In genomic region chr1:45309015-45309414, GRCm38 (mm10) we compare ENCODE assay signal across 28 mouse cellular contexts. TPM values are rescaled to one million over a fixed set of nuclear protein-coding genes. Genes with fewer than 3 reads are reported as not detected.
DNase-seq lines count a peak whose midpoint lies in the region; TF ChIP-seq lines count a peak whose summit lies in the region.
"Had no signal": no experiment of that assay in that cellular context is flagged by ENCODE, and none has a peak within 500 bp of the region (broad histone marks: within the 10 kb centered on the region; RNA-seq: fewer than 3 reads in every experiment).

No protein-coding gene starts in this region.

- intact Hi-C loops in heart, postnatal 14 days (cut with DNase I) = no loop called here

- TF ChIP-seq POLR2A in myocyte (IDR thresholded peaks at IDR 0.05; ENCODE audit: insufficient read length, low read depth) = no peak

- no peak overlapping the region for H3K4me3 ChIP-seq in myocyte
- H3K4me3 ChIP-seq: forebrain, embryonic 15.5 days; heart, embryonic 13.5 days; layer of hippocampus, adult 2 months; limb, embryonic 13.5 days; megakaryocyte, embryonic 14.5 days; midbrain, embryonic 12.5 days had no signal

- no peak overlapping the region for H3ac ChIP-seq in myocyte (ENCODE audit: control insufficient read depth, insufficient read length)

- H3K4me2 ChIP-seq in myocyte (ENCODE audit: low read depth) = peak overlapping the region; percentile 66
- H3K4me2 ChIP-seq: forebrain, embryonic 15.5 days; heart, embryonic 13.5 days; limb, embryonic 13.5 days; liver, embryonic 11.5 days; midbrain, embryonic 12.5 days had no signal

- peaks cover 21% of the 10 kb centered on the region for H3K79me2 ChIP-seq in myocyte (ENCODE audit: control insufficient read depth, insufficient read depth)

- H3K36me3 ChIP-seq in myocyte (ENCODE audit: control insufficient read depth, insufficient read depth) = no peaks in the 10 kb centered on the region
- H3K36me3 ChIP-seq: forebrain, embryonic 15.5 days; heart, embryonic 13.5 days; limb, embryonic 13.5 days; midbrain, embryonic 12.5 days had no signal

- peak; percentile 88 for DNase-seq in heart, adult 11 months
- DNase-seq in heart, postnatal 14 days = no peak
- peak; percentile 89 for DNase-seq in 3T3-L1 (ENCODE audit: low read depth, low spot score)
- peak; percentile 64 for DNase-seq in NIH3T3 (ENCODE audit: low read depth)
- no peak for DNase-seq in kidney, adult 8-10 months
- DNase-seq in spleen, adult 12 weeks (ENCODE audit: low spot score) = no peak
- DNase-seq: adrenal gland, postnatal 14 days; B cell, adult 2 months; cerebellum, adult 11 months; cerebellum, adult 9-10 months; cerebellum, postnatal 36 days; gastrocnemius, postnatal 10 days; kidney, adult 18-20 months; kidney, postnatal 36 days; lung, postnatal 4 days; spleen, adult 18-20 months; thymus, adult 2 months; thymus, postnatal 36 days had no signal

- H3K27me3 ChIP-seq in myocyte (ENCODE audit: control insufficient read depth, insufficient read depth, insufficient read length) = no peaks in the 10 kb centered on the region
- H3K27me3 ChIP-seq: CH12.LX; forebrain, embryonic 15.5 days; heart, embryonic 13.5 days; limb, embryonic 13.5 days; megakaryocyte, embryonic 14.5 days; midbrain, embryonic 12.5 days had no signal

TF ChIP-seq in myocyte, 11 proteins besides CTCF, POLR2A, EP300 and RAD21:
- TF ChIP-seq POLR2AphosphoS2 (IDR thresholded peaks at IDR 0.05; ENCODE audit: insufficient read length, low read depth) (no peak), CEBPB (IDR thresholded peaks at IDR 0.05; ENCODE audit: insufficient read depth, poor library complexity, severe bottlenecking) (0 out of 2 replicates have a peak, but pooled peaks have one; percentile 48), MYOD1 (IDR thresholded peaks at IDR 0.05; ENCODE audit: control insufficient read depth in 1 of 3, insufficient read length in 2 of 3, low read depth in 2 of 3) (peak in 1 of 3 experiments; percentile 25), SRF (IDR thresholded peaks at IDR 0.05; ENCODE audit: control insufficient read depth, insufficient read length, low read depth) (no peak), E2F4 (IDR thresholded peaks at IDR 0.05; ENCODE audit: insufficient read depth) (no peak), MYOG (IDR thresholded peaks at IDR 0.05; ENCODE audit: control insufficient read depth in 1 of 3, insufficient read depth in 1 of 3, insufficient read length in 2 of 3, low read depth in 2 of 3) (no peak)

RNA-seq across cellular contexts. Expression of gene Col3a1, which starts 2.3 kb away (rescaled TPM):
- total RNA-seq in heart, postnatal 14 days (2021) = 1,000 to 10,000 TPM; 1,086 to 1,192 TPM
- 708 TPM for polyA plus RNA-seq in myocyte (2012; fragmentation: generic; extraction: Trizol)
- total RNA-seq: CH12.LX; granulocyte monocyte progenitor cell, adult 5-6 weeks had no signal

Comparison
In these comparisons a context has a peak if more than half of its experiments do, and no peak if none do; other contexts are left out.
1. DNase-seq: peak in heart, adult 11 months (single experiment), 3T3-L1 (single experiment) and NIH3T3 (single experiment); none in heart, postnatal 14 days (0 of 2), kidney, adult 8-10 months (0 of 2) and spleen, adult 12 weeks (single experiment).